Mouse (Mus musculus): ENCODE results near the gene Blvrb. TPM values are rescaled to one million over a fixed set of nuclear protein-coding genes. Genes with fewer than 3 reads are reported as not detected.

The Blvrb gene
- total RNA-seq, 2 experiments from 2014 or later = 29.0 to 36.5 TPM

GRCm38 (mm10) chr7:27510809-27511208, 63.0 kb downstream of the Blvrb start:
- DNase-seq (ENCODE audit: low spot score in 2 of 2) = no peak

- DNase-seq (ENCODE audit: low spot score in 2 of 2) = no peak
Observed at GRCm38 (mm10) chr7:27514961-27515360, 67.2 kb downstream of the Blvrb start.

Other genes with a start within 250 kb of the Blvrb start
- gene Itpkc, start 219.3 kb upstream of the Blvrb start, total RNA-seq (2021) = 1 to 10 TPM; 7.2 to 8.5 TPM
- 10 to 100 TPM in 1 of 2 experiments, 1 to 10 TPM in 1; 8.6 to 10.3 TPM for gene Coq8b, start 215.0 kb upstream of the Blvrb start, total RNA-seq (2021)
- 10 to 100 TPM; 26.3 to 32.3 TPM for gene Numbl, start 189.5 kb upstream of the Blvrb start, total RNA-seq (2021)
- 100 to 1,000 TPM; 152 to 169 TPM for gene Ltbp4, start 110.3 kb upstream of the Blvrb start, total RNA-seq (2021)
- 10 to 100 TPM; 11.0 to 11.5 TPM for gene Shkbp1, start 92.0 kb upstream of the Blvrb start, total RNA-seq (2021)
- gene Gm20479, start 90.6 kb upstream of the Blvrb start, total RNA-seq (2021) = not detected
- under 1 TPM; 0.21 to 0.34 TPM for gene Sptbn4, start 292 bp upstream of the Blvrb start, total RNA-seq (2021)
- 10 to 100 TPM; 13.0 to 13.6 TPM for gene Sertad3, start 25.8 kb downstream of the Blvrb start, total RNA-seq (2021)
- gene Sertad1, start 38.9 kb downstream of the Blvrb start, total RNA-seq (2021) = 10 to 100 TPM; 15.6 to 16.2 TPM
- 10 to 100 TPM; 36.6 to 38.2 TPM for gene Prx, start 51.3 kb downstream of the Blvrb start, total RNA-seq (2021)
- 1 to 10 TPM in 1 of 2 experiments, under 1 TPM in 1; 0.73 to 1.1 TPM for gene Hipk4, start 75.3 kb downstream of the Blvrb start, total RNA-seq (2021)
- 10 to 100 TPM; 45.0 to 47.7 TPM for gene Pld3, start 105.2 kb downstream of the Blvrb start, total RNA-seq (2021)
- gene 2310022A10Rik, start 105.3 kb downstream of the Blvrb start, total RNA-seq (2021) = 100 to 1,000 TPM; 100 to 115 TPM
- gene Akt2, start 143.6 kb downstream of the Blvrb start, total RNA-seq (2021) = 100 to 1,000 TPM; 183 to 188 TPM
- gene Ttc9b, start 205.9 kb downstream of the Blvrb start, total RNA-seq (2021) = not detected
- gene Map3k10, start 226.6 kb downstream of the Blvrb start, total RNA-seq (2021) = 10 to 100 TPM; 19.2 to 20.0 TPM
- 1 to 10 TPM; 1.4 to 2.1 TPM for gene Zfp607b, start 241.4 kb downstream of the Blvrb start, total RNA-seq (2021)